Mouse (Mus musculus): ENCODE results near the gene Gpd2.
A peak's percentile ranks its signal among the peaks of the same experiment; 100 is the strongest.

Gene Gpd2

GRCm38 (mm10) chr2:57384625-57385024 lies 147.2 kb downstream of the Gpd2 start:
- no peak for DNase-seq (ENCODE audit: low spot score in 2 of 2)

GRCm38 (mm10) chr2:57387816-57388215 lies 150.4 kb downstream of the Gpd2 start:
- DNase-seq (ENCODE audit: low spot score in 2 of 2): peak in 1 of 2 experiments; percentile 6

- no peak for DNase-seq (ENCODE audit: low spot score in 2 of 2)
These were observed 157.6 kb downstream of the Gpd2 start for GRCm38 (mm10) chr2:57395071-57395470.

GRCm38 (mm10) chr2:57396061-57396460 lies 158.6 kb downstream of the Gpd2 start:
- no peak for DNase-seq (ENCODE audit: low spot score in 2 of 2)

GRCm38 (mm10) chr2:57397727-57398126 lies 160.3 kb downstream of the Gpd2 start:
- DNase-seq (ENCODE audit: low spot score in 2 of 2): no peak

- no peak for DNase-seq (ENCODE audit: low spot score in 2 of 2)
These were observed 170.1 kb downstream of the Gpd2 start for GRCm38 (mm10) chr2:57407414-57408019.

- no peak for DNase-seq (ENCODE audit: low spot score in 2 of 2)
These were observed 171.0 kb downstream of the Gpd2 start for GRCm38 (mm10) chr2:57408413-57408812.

- no peak for DNase-seq (ENCODE audit: low spot score in 2 of 2)
These were observed 174.1 kb downstream of the Gpd2 start for GRCm38 (mm10) chr2:57411551-57411950.

- DNase-seq (ENCODE audit: low spot score in 2 of 2): no peak
These were observed 177.2 kb downstream of the Gpd2 start for GRCm38 (mm10) chr2:57414550-57415160.

GRCm38 (mm10) chr2:57416711-57417110 lies 179.3 kb downstream of the Gpd2 start:
- no peak for DNase-seq (ENCODE audit: low spot score in 2 of 2)
